Mouse (Mus musculus) cerebellum, postnatal 10 days (tissue): ENCODE measurements at regions not wholly inside any gene's neighbourhood (a gene's known extent, or its start where the extent isn't known, plus 50 kb on each side); places are given as distances from the start of the nearest gene placed in this dataset.

ENCODE experiments used
- DNase-seq, 2 experiments: peaks; one replicate each; pipeline ENCODE4 v3.0.0; 2021; ENCODE audit warnings: mixed read lengths in 2 of 2

GRCm38 (mm10) chr1:144085530-144086520 lies 81.9 kb upstream of the Rgs2 start:
- no peak for DNase-seq

- no peak for DNase-seq
These were observed 75.0 kb upstream of the Rgs2 start for GRCm38 (mm10) chr1:144078972-144079371.

GRCm38 (mm10) chr1:144078446-144078845 lies 74.5 kb upstream of the Rgs2 start:
- DNase-seq = peak in 1 of 2 experiments; percentile 10

GRCm38 (mm10) chr1:144075991-144076390 lies 72.0 kb upstream of the Rgs2 start:
- DNase-seq = no peak

GRCm38 (mm10) chr1:144061283-144061682 lies 57.3 kb upstream of the Rgs2 start:
- DNase-seq = no peak

GRCm38 (mm10) chr1:144055476-144056213 lies 51.7 kb upstream of the Rgs2 start:
- no peak for DNase-seq
